21 mouse cellular contexts compared by ENCODE assay signal in the genomic region with DNA sequence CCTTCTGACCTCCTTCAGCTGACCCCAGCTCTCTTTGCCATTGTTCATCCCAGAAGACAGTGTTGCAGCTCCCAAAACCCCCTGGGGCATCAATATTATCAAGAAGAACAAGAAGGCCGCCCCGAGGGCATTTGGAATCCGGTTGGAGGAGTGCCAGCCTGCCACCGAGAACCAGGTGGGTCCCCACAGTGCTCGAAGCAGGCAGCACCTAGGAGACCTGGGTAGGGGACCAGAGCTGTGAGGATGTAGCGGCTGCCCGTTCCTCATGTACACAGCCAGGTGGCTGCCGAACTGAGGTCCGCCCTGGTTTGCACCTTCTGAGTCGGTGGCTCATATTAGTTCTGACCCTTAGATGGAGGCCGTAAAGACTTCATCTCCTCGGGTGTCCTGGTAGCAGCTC. TPM values are rescaled to one million over a fixed set of nuclear protein-coding genes. Genes with fewer than 3 reads are reported as not detected.
DNase-seq lines count a peak whose midpoint lies in the region; ATAC-seq and TF ChIP-seq lines count a peak whose summit lies in the region.
"Had no signal": no experiment of that assay in that cellular context is flagged by ENCODE, and none has a peak within 500 bp of the region (broad histone marks: within the 10 kb centered on the region; RNA-seq: fewer than 3 reads in every experiment).

No protein-coding gene starts in this region.

- no peak overlapping the region for H3K4me3 ChIP-seq in left cerebral cortex, adult 2 months
- no peak overlapping the region for H3K4me3 ChIP-seq in liver, embryonic 12.5 days
- H3K4me3 ChIP-seq: embryonic facial prominence, embryonic 15.5 days; erythroblast, embryonic 14.5 days; forebrain, embryonic 10.5 days; hindbrain, embryonic 13.5 days had no signal

- ATAC-seq in cerebellum, adult (ENCODE audit: insufficient number of reproducible peaks, low FRiP score, low TSS enrichment), result no peak
- ATAC-seq in liver, embryonic 12.5 days, result no peak
- ATAC-seq: forebrain, embryonic 14.5 days; hindbrain, postnatal 0 days had no signal

- WGBS in liver, embryonic 12.5 days (ENCODE audit: insufficient replicate concordance), result 90% methylated on average over 12 of the region's 12 CpGs

- no peak overlapping the region for H3K9ac ChIP-seq in liver, embryonic 12.5 days
- H3K9ac ChIP-seq: embryonic facial prominence, embryonic 15.5 days had no signal

- H3K9me3 ChIP-seq in liver, embryonic 12.5 days (replicated peaks), result no peaks in the 10 kb centered on the region
- H3K9me3 ChIP-seq: embryonic facial prominence, embryonic 15.5 days; forebrain, embryonic 10.5 days; hindbrain, embryonic 13.5 days had no signal

- TF ChIP-seq CTCF in left cerebral cortex, adult 2 months (IDR thresholded peaks at IDR 0.05), result no peak

- H3K27me3 ChIP-seq in liver, embryonic 12.5 days (replicated peaks), result no peaks in the 10 kb centered on the region
- H3K27me3 ChIP-seq: embryonic facial prominence, embryonic 15.5 days had no signal

- intact Hi-C loops in left cerebral cortex, adult 2 months (cut with DNase I), result loop anchor here (2.0 kb wide), 1 partner anchor 15 kb away; no protein-coding TSS in a partner anchor
- intact Hi-C loops in left cerebral cortex, postnatal 36 days (cut with DNase I), result loop anchor here (5.0 kb wide), 1 partner anchor 104 kb away; a partner anchor contains a TSS

- H3K4me2 ChIP-seq in liver, embryonic 12.5 days, result no peak overlapping the region
- H3K4me2 ChIP-seq: embryonic facial prominence, embryonic 15.5 days; hindbrain, embryonic 13.5 days had no signal

- H3K4me1 ChIP-seq in liver, embryonic 12.5 days, result peaks cover 16% of the 10 kb centered on the region

- H3K36me3 ChIP-seq in liver, embryonic 12.5 days, result peaks cover 100% of the 10 kb centered on the region

- H3K27ac ChIP-seq in left cerebral cortex, adult 2 months, result peak overlapping the region; percentile 50
- H3K27ac ChIP-seq in liver, embryonic 12.5 days, result no peak overlapping the region
- H3K27ac ChIP-seq: embryonic facial prominence, embryonic 15.5 days; forebrain, embryonic 10.5 days; hindbrain, embryonic 13.5 days; hindbrain, postnatal 0 days had no signal

- peak; percentile 69 for DNase-seq in cerebellum, adult 9-10 months
- DNase-seq in left cerebral cortex, adult 2 months (ENCODE audit: extremely low spot score in 1 of 2, low spot score in 2 of 2), result no peak
- DNase-seq in left cerebral cortex, postnatal 36 days (ENCODE audit: low spot score in 2 of 2), result no peak
- peak; percentile 48 to 52 for DNase-seq in cerebellum, postnatal 10 days
- peak; percentile 40 to 42 for DNase-seq in cerebellum, postnatal 36 days
- DNase-seq: adrenal gland, adult 2 months; adrenal gland, postnatal 25 days; gastrocnemius, postnatal 36 days; heart, postnatal 10 days; kidney, adult 11 months had no signal

RNA-seq across cellular contexts. Expression of a gene that starts 34.2 kb away (rescaled TPM):
- total RNA-seq in left cerebral cortex, adult 2 months (2021), result not detected
- total RNA-seq in left cerebral cortex, postnatal 36 days (2021), result under 1 TPM; 0.22 to 0.48 TPM
- polyA plus RNA-seq in liver, embryonic 12.5 days (2016; fragmentation: Nextera tagmentation; extraction: Ambion mirVana), result 1.3 and 1.4 TPM in 2 replicates
- total RNA-seq: adrenal gland, postnatal 25 days; gastrocnemius, adult 8-10 months; gastrocnemius, postnatal 36 days; heart, postnatal 10 days; hematopoietic stem cell, adult 5-6 weeks; hindbrain, postnatal 0 days had no signal
- polyA plus RNA-seq: erythroblast, embryonic 14.5 days; forebrain, embryonic 14.5 days; heart, embryonic 14.5 days had no signal

RNA-seq across cellular contexts. Expression of a gene that starts 50.6 kb away (rescaled TPM):
- 10 to 100 TPM; 64.4 to 78.6 TPM for total RNA-seq in left cerebral cortex, adult 2 months (2021)
- 10 to 100 TPM; 68.0 to 74.4 TPM for total RNA-seq in left cerebral cortex, postnatal 36 days (2021)
- polyA plus RNA-seq in liver, embryonic 12.5 days (2016; fragmentation: Nextera tagmentation; extraction: Ambion mirVana), result 17.3 and 19.7 TPM in 2 replicates

Comparison
In these comparisons a context has a peak if more than half of its experiments do, and no peak if none do; other contexts are left out.
1. DNase-seq: peak in cerebellum, adult 9-10 months (single experiment), cerebellum, postnatal 10 days (2 of 2) and cerebellum, postnatal 36 days (2 of 2); none in left cerebral cortex, adult 2 months (0 of 2) and left cerebral cortex, postnatal 36 days (0 of 2).